Comparison of ENCODE assay signal across 2 mouse cellular contexts in the genomic region with DNA sequence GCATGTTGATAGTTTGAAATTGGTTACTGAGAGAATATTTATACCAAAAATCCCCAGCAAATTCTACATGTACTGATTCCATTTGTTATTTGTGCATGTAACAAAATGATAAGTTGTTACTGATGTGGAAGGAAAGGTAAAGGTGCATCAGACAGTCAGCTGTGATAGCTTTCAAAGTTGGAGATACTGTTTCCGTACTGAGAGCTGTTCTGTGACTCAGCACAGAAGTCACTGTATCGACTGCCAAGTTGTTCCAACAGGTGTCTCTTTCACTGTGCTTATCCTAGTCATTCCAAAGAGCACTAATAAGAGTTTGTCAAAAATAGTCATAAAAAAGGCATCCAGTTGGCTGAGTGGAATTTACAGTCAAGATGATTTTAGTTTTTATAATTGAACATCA.
TF ChIP-seq lines count a peak whose summit lies in the region.

No protein-coding gene starts in this region.

TF ChIP-seq in CH12.LX, 34 proteins besides CTCF, POLR2A, EP300 and RAD21:
- TF ChIP-seq UBTF (IDR thresholded peaks at IDR 0.05; ENCODE audit: low read depth, low read length) (no peak), SIN3A (IDR thresholded peaks at IDR 0.05; ENCODE audit: low read length) (no peak), JUN (IDR thresholded peaks at IDR 0.05; ENCODE audit: insufficient read depth, low read depth, low read length) (no peak), USF2 (conservative IDR thresholded peaks at IDR 0.05; ENCODE audit: low read depth, low read length) (no peak), CHD2 (IDR thresholded peaks at IDR 0.05; ENCODE audit: low read length) (no peak), JUND (conservative IDR thresholded peaks at IDR 0.05; ENCODE audit: low read depth, low read length) (no peak), TCF12 (IDR thresholded peaks at IDR 0.05; ENCODE audit: low read depth, low read length) (no peak), MAX (IDR thresholded peaks at IDR 0.05; ENCODE audit: low read length) (no peak), MAZ (IDR thresholded peaks at IDR 0.05; ENCODE audit: low read depth, low read length) (no peak), CHD1 (IDR thresholded peaks at IDR 0.05; ENCODE audit: low read depth, low read length) (no peak), NRF1 (IDR thresholded peaks at IDR 0.05; ENCODE audit: low read depth, low read length) (no peak)
TF ChIP-seq in CH12.LX: peak in this region for 0.

TF ChIP-seq in myocyte, 11 proteins besides CTCF, POLR2A, EP300 and RAD21 (continued from another document):
- TF ChIP-seq E2F4 (IDR thresholded peaks at IDR 0.05; ENCODE audit: insufficient read depth) = no peak
- TF ChIP-seq SRF (IDR thresholded peaks at IDR 0.05; ENCODE audit: control insufficient read depth, insufficient read length, low read depth) = no peak
- peak in 1 of 3 experiments; percentile 10 for TF ChIP-seq MYOG (IDR thresholded peaks at IDR 0.05; ENCODE audit: control insufficient read depth in 1 of 3, insufficient read depth in 1 of 3, insufficient read length in 2 of 3, low read depth in 2 of 3)
- peak; percentile 23 to 79 (median 50) for TF ChIP-seq MYOD1 (IDR thresholded peaks at IDR 0.05; ENCODE audit: control insufficient read depth in 1 of 3, insufficient read length in 2 of 3, low read depth in 2 of 3)
- TF ChIP-seq CEBPB (IDR thresholded peaks at IDR 0.05; ENCODE audit: insufficient read depth, poor library complexity, severe bottlenecking) = no peak
